Mouse (Mus musculus) brain, embryonic 14.5 days (tissue): ENCODE measurements around the gene Smim1.

Source experiments
- CTCF ChIP-seq: fragments of 200-500 bp; IDR thresholded peaks from 2 replicates; pipeline ENCODE4 v1.5.1; 2012; ENCODE audit warnings: inconsistent platforms, mild to moderate bottlenecking, moderate library complexity, borderline replicate concordance; ENCODE audit not compliant: insufficient read depth, insufficient read length; ENCODE audit errors: extremely low read depth
- POLR2A ChIP-seq: fragments of 200-500 bp; IDR thresholded peaks from 2 replicates; pipeline ENCODE4 v1.6.1; 2012; ENCODE audit warnings: mild to moderate bottlenecking, inconsistent platforms, borderline replicate concordance; ENCODE audit not compliant: poor library complexity, insufficient read depth, insufficient read length, severe bottlenecking; ENCODE audit errors: extremely low read depth

- no peak for TF ChIP-seq CTCF
- TF ChIP-seq POLR2A, result peak; percentile 88
Measured at GRCm38 (mm10) chr4:154011646-154012089, 14.4 kb downstream of the Smim1 start, which contains the start of gene Lrrc47.
